Mouse (Mus musculus) erythroblast, embryonic 14.5 days (primary cell): ENCODE data around the gene Akap13.

Experiments
- GATA1 ChIP-seq: IDR thresholded peaks from 2 replicates; pipeline ENCODE4 v1.6.1; 2012; ENCODE audit warnings: low read length, inconsistent platforms, mixed read lengths
- TAL1 ChIP-seq: IDR thresholded peaks from 3 replicates; pipeline ENCODE4 v1.6.1; 2012; ENCODE audit warnings: low read length, inconsistent platforms, mixed read lengths

DNA sequence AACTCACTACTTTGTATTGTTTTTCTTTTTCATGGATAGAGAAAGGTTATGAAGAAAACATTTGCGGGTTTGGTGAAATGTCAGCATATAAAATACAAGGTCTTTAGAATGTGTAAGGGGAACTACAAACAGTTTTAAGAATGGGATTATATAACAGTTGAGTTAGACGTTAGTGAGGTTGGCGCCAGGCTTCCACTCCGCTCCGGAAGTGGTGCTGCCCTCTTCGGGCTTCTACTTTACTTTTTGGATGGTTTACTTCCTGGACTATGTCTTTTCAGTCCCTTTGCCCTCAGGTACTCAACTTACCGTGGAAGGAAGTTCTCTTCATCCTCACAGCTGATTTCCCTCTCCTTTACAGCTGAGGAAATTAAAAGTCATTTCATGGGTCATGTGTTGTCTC lies 43.9 kb downstream of the Akap13 start:
- TF ChIP-seq GATA1, result no peak
- TF ChIP-seq TAL1, result no peak
